Mouse (Mus musculus) bone marrow, adult 2 months (tissue): Measurements from ENCODE around the gene Tmem62.
A peak's percentile ranks its signal among the peaks of the same experiment; 100 is the strongest.

ENCODE experiments used
- CTCF ChIP-seq: fragments of 200-500 bp; IDR thresholded peaks from 2 replicates; pipeline ENCODE4 v1.5.1; 2011; ENCODE audit warnings: low read length, control low read depth; ENCODE audit not compliant: control insufficient read depth, insufficient read depth
- POLR2A ChIP-seq: fragments of 200-500 bp; IDR thresholded peaks from 2 replicates; pipeline ENCODE4 v1.6.1; 2011; ENCODE audit warnings: low read depth, mild to moderate bottlenecking, control low read depth, low read length, borderline replicate concordance; ENCODE audit not compliant: control insufficient read depth

- TF ChIP-seq POLR2A = no peak
- TF ChIP-seq CTCF = peak; percentile 42; the same call in 1 of the 2 replicates
Measured at GRCm38 (mm10) chr2:120985241-120985640, 8.4 kb downstream of the Tmem62 start.
